Mouse (Mus musculus): ENCODE data around the gene Cga.

Gene Cga

DNA sequence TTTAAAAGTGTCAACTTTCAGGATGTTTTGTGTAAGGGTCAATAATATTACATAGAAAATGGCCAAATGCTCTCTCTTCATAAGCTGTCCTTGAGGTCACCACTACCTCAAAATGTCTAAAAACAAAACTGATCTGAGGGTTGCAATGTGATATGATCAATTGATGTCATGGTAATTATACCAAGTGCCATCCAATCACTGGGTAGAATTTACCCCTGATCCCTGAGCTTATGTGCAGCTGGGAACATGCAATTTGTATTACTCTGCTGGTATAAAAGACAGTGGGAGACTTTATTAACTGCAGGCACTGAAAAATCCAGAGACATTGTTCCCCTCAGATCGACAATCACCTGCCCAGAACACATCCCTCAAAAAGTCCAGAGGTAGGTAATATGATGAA lies at the start of gene Cga:
Gene Cga (plus strand): TSS at position 301 of the 400 bp plus-strand sequence.
- DNase-seq (ENCODE audit: low spot score in 2 of 2) = no peak

- no peak for DNase-seq (ENCODE audit: low spot score in 2 of 2)
Measured at GRCm38 (mm10) chr4:34843839-34844238, 49.7 kb upstream of the Cga start.

DNA sequence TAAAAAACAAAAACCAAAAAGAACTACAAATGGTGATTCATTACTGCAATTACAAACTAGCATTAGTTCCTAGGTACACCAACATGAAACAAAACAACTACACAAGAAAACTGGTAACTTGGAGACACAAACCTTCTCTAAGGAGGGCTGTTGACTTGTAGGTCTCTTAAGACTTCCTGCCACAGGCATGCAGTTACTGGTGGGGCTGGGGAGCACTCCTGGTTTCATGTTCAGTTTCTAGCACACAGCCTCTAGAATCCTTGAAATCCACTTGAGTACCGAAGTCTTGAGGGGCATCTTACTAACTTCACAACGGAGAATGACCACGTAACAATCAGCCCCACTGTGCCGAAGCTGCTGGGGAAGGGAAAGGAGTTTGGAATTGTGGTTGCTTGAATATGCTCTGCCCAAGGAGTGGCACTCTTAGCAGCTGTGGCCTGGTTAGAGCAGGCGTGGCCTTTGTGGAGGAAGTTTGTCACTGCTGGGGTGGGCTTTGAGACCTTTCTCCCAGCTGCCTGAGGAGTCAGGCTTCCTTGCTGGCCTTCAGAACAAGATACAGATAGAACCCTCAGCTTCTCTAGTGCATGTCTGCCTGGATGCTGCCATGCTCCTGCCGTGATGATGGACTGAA lies 45.8 kb upstream of the Cga start:
- DNase-seq (ENCODE audit: low spot score in 2 of 2) = no peak

- DNase-seq (ENCODE audit: low spot score in 2 of 2) = no peak
Measured at GRCm38 (mm10) chr4:34850156-34850555, 43.4 kb upstream of the Cga start.

GRCm38 (mm10) chr4:34852051-34852450 lies 41.5 kb upstream of the Cga start:
- DNase-seq (ENCODE audit: low spot score in 2 of 2) = no peak

GRCm38 (mm10) chr4:34855966-34856365 lies 37.6 kb upstream of the Cga start:
- DNase-seq (ENCODE audit: low spot score in 2 of 2) = no peak

DNA sequence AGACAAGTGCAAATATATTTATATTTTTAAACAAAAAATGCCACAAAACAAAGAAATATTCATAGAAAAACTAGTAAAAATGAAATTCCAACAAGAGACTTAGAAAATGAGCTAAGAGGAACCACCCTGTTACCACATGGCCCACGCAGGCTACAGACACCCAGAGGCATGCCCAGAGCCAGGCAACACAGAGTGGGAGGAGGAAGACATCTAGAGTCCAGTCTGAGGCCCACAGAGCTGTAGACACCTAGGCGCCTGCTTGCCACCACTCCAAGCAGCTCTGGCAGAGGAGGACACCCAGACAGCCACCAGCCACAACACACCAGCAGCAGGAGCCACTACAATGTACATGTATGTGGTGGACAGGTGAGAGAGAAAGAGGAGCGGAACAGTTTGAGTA lies 34.7 kb upstream of the Cga start:
- DNase-seq (ENCODE audit: low spot score in 2 of 2) = no peak

DNA sequence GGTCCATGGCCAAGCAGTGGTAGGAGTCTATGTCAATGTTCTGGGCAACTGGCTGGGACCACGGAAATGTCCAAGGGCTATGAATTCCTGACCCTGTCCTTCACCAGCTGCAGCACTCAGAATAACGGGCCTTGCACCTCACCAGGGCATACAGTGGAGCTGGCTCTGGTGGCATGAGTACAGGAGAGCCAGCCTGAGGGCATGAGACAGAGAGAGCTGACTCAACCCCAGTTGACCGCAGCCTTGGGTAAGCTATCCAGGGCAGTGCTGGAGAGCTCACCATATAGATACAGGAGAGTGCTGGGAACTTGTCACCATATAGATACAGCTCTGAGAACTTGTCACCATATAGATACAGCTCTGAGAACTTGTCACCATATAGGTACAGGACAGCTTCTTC lies 34.2 kb upstream of the Cga start:
- DNase-seq (ENCODE audit: low spot score in 2 of 2) = no peak

DNA sequence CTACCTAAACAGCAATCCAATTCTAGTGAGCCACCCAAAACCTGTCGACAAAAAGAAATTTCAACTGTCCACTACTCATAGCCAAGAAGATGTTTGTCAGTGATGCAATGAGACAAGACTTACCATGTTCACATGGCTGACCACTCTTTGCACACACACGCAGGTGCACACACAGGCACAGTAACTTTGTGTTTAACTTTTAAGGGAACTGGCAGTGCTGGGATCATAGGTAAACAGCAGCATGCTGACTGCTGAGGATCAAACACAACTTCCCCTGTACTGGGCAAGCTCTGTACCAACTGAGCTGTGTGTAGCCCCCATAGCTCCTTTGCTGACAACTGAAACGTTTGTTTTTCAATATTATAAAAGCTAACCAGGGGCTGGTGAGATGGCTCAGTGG lies 32.1 kb upstream of the Cga start:
- DNase-seq (ENCODE audit: low spot score in 2 of 2) = no peak

GRCm38 (mm10) chr4:34869813-34870212 lies 23.8 kb upstream of the Cga start:
- no peak for DNase-seq (ENCODE audit: low spot score in 2 of 2)

- DNase-seq (ENCODE audit: low spot score in 2 of 2) = no peak
Measured at GRCm38 (mm10) chr4:34872896-34873495, 20.6 kb upstream of the Cga start.

GRCm38 (mm10) chr4:34874234-34874633 lies 19.3 kb upstream of the Cga start:
- no peak for DNase-seq (ENCODE audit: low spot score in 2 of 2)

DNA sequence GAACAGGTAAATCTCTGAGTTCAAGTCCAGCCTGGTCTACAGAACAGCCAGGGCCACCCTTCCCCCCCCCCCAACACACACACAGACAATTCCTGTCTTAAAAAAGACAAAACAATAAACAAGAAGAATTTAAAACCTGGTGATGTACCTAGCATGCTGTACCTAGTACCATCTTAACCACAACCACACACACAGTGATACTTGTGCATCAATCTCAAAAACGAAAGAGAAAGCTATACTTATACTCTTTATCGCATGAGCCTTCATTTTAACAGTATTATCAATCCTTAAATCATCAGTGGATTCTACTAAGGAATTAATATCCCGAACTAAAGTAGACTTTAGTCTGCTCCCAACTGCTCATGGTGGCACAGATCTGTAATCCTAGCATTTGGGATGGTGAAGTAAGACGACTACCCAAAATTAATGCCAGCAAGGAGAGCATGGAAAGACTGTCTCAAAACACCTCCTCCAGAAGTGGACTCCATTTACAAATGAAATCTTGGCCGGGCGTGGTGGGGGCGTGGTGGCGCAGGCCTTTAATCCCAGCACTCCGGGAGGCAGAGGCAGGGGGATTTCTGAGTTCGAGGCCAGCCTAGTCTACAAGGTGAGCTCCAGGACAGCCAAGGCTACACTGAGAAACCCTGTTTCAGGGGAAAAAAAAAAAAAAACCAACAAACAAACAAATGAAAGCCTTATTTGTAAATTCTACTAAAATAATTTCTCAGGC lies 12.5 kb upstream of the Cga start:
- no peak for DNase-seq (ENCODE audit: low spot score in 2 of 2)

DNA sequence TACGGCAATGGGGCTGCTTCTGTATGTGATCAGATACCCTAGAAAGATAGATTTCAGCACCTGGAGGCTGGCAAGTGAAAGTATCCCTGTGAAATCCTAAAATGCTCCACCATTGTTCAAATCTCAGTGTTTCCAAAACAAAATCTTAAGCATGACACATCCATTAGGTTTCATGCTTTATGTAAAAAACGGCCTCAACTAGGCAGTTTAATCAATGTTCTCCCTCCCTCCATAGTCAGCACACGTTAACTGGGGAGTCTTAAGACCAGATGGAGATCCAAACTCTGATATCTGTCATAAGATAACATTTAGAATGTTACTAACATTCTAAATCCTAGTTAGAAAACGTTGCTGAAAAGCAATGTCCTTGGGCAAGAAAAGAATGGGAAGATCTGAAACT lies 11.7 kb upstream of the Cga start:
- DNase-seq (ENCODE audit: low spot score in 2 of 2) = no peak

DNA sequence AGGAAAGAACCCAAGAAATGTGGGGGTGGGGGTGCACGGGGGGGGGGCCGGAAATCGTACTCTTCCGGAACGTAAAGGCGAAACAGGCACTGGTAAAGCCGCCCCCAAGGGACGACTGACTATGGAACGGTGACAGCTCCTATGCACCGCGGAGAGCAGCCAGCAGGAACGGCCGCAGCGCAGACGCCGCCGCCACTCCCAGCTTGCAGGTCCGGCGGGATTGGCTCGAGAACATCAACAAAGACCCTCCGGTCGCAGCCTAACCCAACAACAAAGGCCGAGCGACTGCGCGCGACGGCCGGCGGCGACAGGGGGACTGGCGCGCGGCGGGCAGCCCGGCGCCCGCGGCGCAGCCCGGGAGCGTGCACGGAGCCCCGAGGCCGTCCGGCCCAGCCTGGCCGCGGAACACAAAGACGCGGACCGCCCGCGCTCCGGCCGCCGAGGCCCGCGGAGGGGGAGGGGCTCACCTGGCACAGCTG lies 11.2 kb upstream of the Cga start:
- peak; percentile 57 to 78 for DNase-seq (ENCODE audit: low spot score in 2 of 2)

GRCm38 (mm10) chr4:34882818-34883217 lies 10.8 kb upstream of the Cga start, which contains the start of gene Zfp292:
Zfp292 (minus strand) TSS chr4:34882960.
- DNase-seq (ENCODE audit: low spot score in 2 of 2) = peak; percentile 91 to 94

DNA sequence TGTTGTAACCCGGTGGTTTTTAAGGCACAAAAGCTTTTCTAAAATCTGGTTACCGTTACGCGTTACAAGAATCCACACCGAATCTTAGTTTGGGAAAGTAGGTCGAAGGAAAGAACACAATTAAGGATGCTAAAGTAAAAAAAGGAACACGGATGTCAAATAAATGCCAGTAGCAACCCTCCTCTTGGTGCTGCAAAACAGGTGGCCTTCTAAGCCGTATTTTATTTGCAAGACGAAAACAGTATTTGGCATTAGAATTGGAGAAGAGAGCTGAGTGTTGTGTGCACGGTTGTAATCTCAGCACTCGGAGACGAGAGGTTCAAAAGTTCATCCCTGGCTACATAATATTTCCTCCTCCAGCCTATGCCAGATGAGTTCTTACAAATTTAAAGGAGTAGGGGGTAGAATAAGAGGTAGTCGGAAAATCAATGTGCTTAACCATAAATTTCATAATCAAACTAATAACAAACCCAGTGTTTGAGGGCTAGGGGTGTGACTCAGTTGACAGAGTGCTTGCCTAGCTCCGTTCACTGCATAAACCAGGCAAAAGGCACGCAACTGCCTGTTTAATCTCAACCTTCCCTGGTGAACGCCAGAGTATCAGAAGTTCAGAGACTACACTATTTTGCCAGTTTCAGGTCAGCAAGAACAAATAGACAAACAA lies 10.1 kb upstream of the Cga start:
- DNase-seq (ENCODE audit: low spot score in 2 of 2) = no peak

DNA sequence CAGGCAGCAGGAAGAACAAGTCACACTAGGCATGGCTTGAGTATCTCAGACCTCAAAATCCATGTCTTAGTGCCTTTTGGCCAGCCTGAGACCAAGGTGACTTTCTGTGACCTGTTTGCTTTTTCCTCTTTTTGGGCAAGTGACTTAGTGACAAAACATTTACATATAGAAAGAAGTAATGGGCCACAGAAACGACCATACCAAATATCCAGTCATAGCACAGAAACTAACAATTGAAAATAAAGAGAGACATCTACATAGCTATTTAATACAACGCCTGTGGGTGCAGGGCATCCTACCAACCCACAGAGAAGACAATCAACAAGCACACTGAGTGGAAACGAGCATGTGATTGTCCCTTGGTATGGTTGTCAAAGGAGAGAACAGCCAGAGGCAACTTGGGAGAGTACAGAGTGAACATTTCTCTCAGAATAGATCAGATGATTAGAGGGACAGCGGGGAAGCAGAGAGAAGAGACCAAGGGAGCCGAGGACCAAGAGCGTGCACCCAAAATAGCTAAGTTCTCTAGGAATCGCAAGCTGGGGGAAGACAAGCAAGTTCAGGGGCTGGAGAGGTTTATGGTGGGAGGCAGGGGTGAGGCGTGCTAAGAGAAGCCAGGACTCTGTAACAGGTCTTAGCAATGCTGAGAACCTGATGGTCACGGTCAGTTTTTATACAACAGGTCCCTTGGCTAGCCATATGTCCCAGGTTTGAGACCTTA lies 7.8 kb upstream of the Cga start:
- DNase-seq (ENCODE audit: low spot score in 2 of 2) = peak in 1 of 2 experiments; percentile 62

DNA sequence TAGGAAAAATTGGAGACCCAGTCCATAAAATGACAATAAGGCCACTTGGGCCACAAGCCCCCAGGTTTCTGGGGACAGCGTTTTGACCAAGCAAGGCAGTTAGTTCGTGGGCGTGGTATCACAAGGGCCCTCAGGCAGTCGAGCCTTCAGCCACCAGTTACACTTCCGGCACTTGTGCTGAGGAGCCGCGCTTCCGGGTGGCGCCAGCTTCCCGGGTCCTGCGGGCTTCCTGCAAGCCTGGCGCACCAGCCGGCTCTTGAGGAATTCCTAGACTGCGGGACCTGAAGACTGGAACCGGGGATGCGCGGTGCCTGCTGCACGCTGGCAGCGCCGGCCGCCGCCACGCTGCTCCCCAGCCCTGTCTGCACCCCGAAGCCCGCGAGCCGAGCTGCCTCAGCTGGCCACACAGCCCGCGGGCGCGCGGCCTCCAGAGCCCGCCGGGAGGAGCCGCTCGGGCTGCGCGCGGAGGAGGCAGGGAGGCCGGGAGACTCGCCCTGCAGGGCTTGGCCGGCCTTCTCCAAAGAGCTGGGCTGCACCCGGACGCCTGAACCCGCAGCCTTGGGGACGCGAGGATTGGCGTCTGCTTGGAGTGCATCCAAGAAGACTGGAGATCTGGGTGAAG lies 7.0 kb upstream of the Cga start:
- peak; percentile 80 to 89 for DNase-seq (ENCODE audit: low spot score in 2 of 2)

- DNase-seq (ENCODE audit: low spot score in 2 of 2) = no peak
Measured at GRCm38 (mm10) chr4:34887295-34887694, 6.3 kb upstream of the Cga start.

DNA sequence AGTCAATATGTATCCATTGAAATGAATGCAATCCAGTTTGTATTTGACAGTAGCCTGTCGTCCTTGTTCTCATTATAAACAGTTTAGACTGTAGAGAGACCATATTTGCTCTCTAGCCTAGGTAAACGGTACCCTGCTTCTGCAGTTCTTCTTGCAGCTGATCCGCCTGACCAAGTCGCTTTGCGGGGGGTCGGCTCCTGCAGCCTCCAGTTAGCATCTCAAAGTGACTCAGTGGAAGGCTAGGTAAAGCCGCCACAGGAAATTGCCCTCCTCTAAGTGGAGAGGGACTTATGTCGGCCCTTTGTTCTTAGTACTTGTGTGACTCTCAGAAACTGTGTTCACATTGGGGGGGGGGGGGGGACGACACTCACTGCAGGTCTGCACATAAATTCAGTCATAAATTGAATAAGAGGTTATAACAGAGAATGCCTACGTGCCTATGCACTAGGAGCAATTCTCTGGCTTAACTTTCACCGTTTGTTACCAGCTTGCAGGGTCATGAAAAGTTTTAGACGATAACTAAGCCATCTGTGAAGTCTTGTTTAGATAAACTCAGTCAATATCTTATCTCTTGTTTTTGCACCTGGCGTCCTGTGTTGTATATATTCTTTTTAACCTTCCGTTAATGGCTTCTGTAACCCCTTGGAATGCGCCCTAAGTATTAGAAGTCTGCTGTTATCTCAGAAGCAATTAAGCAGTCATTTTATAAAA lies 4.3 kb upstream of the Cga start:
- no peak for DNase-seq (ENCODE audit: low spot score in 2 of 2)
